Mouse (Mus musculus) left cerebral cortex, adult 11 months (tissue): ENCODE results near the gene Kcnma1.

Experiments
- DNase-seq: peaks from one replicate; pipeline ENCODE4 v3.0.0; 2022; ENCODE audit warnings: low spot score

The Kcnma1 gene

GRCm38 (mm10) chr14:23437467-23437866 is 576.8 kb downstream of the Kcnma1 start:
- no peak for DNase-seq

- DNase-seq = no peak
Measured at GRCm38 (mm10) chr14:23435861-23436260, 578.4 kb downstream of the Kcnma1 start.

DNA sequence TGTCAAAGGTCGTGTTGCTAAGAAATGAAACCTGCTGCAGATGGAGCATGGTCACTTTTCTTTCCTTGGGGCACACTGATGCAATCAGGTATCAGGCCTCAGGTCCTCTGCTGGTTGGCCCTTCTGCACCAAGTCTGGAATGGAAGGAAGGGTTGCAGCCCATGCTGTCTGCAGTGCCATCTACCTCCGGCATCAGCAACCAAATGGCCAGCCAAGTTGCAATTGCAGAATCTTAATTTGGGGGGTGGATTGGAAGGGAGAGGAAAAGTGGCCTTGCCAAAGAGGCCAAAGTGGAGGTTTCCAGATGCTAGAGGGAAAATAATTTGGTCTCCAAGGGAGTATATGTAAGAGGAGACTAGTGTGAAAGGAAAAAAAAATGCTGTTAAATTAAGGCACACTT is 584.3 kb downstream of the Kcnma1 start:
- no peak for DNase-seq

- no peak for DNase-seq
Measured at GRCm38 (mm10) chr14:23429043-23429442, 585.2 kb downstream of the Kcnma1 start.

- DNase-seq = no peak
Measured at GRCm38 (mm10) chr14:23422481-23423040, 591.7 kb downstream of the Kcnma1 start.

DNA sequence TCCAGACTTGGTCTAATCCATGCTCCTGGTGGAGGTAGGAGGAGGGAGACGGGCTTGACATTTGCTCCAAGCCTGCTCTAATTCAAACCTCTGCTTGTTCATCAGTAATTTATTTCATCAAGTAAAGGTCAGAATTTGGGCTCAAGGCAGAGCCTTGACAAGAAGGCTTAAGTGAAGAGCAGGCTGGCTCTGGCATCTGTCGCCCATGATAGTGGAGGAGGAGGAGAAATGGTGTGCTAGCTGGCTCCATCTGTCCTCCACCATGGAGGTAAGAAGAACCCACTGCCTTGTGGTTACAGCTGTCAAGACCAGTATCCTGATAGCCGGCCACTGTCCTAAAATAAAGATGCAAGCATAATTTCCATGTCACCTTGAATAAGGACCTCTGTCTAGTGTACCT is 595.3 kb downstream of the Kcnma1 start:
- no peak for DNase-seq

- no peak for DNase-seq
Measured at GRCm38 (mm10) chr14:23407051-23407450, 607.2 kb downstream of the Kcnma1 start.

DNA sequence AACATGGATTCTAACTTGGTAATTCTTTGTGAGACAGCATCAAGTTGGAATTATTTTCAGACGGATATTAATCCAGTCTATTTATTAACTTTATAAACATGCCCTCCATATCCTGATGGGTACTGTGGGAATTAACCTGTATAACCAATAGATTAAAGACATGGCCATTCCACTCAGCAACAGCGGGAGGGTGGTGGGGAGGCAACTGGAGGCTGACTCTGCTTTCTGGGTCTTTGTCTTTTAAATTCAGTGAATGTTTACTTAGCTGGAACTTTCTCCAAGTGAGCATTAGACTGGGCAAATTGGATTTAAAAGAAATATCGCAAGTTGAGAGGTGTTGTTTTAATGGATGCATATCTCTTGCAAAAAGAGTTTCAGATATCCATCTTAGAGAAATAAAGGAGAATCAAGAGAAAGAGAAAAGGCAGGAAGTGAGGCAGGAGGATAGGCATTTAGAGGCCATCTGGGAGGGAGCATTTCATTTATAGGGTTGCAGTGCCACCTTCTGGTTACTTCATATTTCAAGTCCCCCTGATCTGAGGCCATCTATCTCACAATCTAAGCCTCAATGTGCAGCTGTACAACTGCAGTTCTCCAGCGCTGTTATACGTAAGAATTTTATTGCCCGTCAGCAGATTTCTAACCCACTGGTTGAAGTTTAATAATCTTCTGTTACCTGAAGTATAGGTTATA is 613.4 kb downstream of the Kcnma1 start:
- DNase-seq = peak; percentile 47

GRCm38 (mm10) chr14:23397642-23398041 is 616.6 kb downstream of the Kcnma1 start:
- DNase-seq = no peak

DNA sequence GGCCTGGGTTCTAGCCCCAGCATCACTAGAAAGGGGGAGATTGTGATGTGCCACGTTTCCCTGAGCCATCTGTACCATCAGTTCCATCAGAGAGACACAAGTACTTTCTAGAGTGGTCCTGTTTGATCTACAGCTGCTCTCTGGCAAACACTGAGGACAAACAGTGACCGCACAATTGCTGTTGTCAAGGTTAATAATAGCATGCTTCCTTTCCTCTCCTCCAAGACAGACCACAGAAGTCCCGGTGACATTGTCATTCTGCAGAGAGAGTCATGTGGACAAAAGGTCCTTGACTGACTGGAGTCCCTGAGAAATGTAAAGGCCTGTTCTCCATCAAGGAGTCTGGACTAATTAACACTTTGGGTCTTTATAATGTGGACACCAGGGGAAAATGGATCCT is 622.7 kb downstream of the Kcnma1 start:
- no peak for DNase-seq

- DNase-seq = no peak
Measured at GRCm38 (mm10) chr14:23390768-23391167, 623.5 kb downstream of the Kcnma1 start.

- DNase-seq = no peak
Measured at GRCm38 (mm10) chr14:23390161-23390560, 624.1 kb downstream of the Kcnma1 start.

GRCm38 (mm10) chr14:23386786-23387185 is 627.5 kb downstream of the Kcnma1 start:
- no peak for DNase-seq

DNA sequence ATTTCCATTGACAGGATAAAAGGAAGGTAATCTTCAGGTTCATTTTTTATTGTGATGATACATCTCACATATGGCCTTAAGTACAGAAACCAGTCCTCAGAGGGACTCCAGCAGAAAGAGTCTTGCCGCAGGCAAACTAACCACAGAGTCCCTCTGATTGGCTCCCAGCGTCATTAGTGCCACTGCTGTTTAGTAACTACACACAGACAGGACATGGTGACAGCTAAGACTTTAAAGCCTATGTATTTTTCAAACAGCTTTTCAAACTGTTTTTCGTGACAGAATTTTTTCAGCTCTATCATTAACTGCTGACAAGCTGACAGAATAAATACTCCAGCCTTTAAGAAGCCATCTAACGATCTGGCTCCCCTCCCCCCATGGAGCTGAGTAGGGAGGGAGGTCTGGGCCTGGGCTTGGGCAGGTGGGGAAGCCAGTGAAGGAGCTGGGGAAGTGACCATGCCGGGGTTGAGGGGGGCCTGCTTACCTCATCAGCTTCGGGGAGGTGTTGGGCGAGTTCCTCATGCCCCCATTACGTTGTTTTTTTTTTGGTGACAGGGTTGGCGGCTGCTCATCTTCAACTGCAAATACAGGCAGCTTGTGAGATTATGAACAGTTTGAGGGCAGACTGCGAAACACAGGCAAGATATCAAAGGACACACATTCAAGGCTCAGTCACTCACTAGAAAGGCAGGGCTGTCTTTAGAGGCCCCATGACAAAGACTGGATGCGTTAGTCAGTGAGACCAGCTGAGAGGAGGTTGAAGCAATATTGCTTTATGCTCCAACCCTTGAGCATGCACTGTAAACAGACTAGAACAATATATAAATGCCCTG is 628.3 kb downstream of the Kcnma1 start:
- no peak for DNase-seq

GRCm38 (mm10) chr14:23378351-23379087 is 635.8 kb downstream of the Kcnma1 start:
- no peak for DNase-seq

DNA sequence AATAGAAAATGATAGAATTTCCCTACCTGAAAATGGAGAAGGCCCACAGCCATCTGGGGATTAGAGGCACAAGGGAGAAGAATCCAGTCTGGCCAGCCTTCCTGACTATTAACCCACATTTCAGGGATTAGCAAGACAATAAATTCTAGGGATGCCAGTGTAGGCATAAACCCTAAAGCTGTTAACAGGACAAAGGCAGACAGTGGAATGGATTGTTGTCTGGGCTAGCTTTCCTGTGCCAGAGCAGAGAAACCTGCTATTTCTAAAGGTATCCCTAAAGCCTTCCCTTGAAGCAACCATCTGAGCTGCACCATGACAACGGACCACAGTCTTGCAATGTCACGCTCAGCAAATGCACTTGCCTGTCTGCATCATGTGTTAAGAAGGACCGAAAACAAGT is 642.3 kb downstream of the Kcnma1 start:
- no peak for DNase-seq

DNA sequence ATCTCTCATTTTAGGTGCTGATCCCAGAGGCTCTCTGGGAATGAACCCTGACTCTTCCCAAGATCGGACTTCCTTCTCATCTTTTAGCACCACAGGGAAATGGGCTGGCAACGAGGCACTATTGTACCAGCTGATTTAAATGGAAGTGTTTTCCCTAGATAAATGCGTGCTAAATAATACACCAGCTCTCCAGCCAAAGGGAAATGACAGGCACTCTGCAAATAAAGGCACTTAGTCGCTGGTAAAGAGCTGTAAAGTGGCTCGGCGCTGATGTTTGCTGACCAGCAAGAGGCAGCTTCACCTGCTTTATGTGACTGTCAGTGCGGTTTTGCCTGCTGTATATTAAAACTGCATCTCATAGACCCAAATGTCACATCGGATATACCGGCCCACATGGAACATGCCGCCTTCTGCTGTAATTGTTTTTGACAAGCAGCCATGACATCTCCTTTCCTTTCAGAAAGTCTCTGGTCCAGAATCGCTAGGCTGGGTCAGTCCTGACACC is 653.7 kb downstream of the Kcnma1 start:
- no peak for DNase-seq

GRCm38 (mm10) chr14:23358776-23359175 is 655.5 kb downstream of the Kcnma1 start:
- no peak for DNase-seq

- DNase-seq = no peak
Measured at GRCm38 (mm10) chr14:23357529-23358278, 656.6 kb downstream of the Kcnma1 start.

GRCm38 (mm10) chr14:23326786-23327185 is 687.5 kb downstream of the Kcnma1 start:
- no peak for DNase-seq

DNA sequence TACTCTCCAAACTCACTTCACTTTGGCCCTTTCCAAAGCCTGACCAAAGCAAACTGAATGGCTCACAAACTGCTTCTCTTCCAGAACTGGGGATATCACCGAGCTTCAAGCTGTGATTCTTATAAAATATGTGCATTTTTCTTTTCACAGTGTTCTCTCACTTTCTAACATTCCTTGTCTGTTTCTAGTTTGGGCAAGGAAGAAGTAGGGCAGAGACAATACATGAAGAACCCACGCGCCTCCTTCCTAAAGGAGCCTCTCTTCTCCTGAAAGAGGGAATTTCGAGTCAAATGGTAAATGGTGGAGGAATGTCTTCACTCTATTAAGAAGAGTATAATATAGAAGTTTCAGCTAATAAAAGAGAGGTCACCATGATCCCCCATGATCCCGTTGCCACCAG is 709.0 kb downstream of the Kcnma1 start:
- DNase-seq = no peak

GRCm38 (mm10) chr14:23300443-23300842 is 713.8 kb downstream of the Kcnma1 start:
- no peak for DNase-seq
